ENCODE assay signal across 22 mouse cellular contexts in the genomic region with DNA sequence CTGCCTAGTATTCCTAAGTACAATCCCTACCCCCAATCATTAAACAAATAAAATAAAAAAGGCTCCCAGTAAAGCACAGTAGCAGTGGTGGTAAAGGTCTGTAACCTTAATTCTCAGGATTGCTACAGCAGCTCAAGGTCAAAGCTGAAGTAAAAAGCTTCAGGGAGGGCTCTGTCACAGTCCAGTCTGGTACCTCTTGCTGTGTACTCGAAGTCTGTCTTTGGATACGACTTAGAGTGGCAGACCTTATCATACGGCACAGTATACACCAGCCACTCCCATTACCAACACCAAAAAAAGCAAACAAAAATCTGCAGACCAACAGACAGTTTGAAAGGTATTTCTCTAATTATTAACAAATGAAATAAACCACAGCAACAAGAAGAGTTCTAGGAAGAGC. TPM values are rescaled to one million over a fixed set of nuclear protein-coding genes. Genes with fewer than 3 reads are reported as not detected.
DNase-seq lines count a peak whose midpoint lies in the region; ATAC-seq and TF ChIP-seq lines count a peak whose summit lies in the region.
"Had no signal": no experiment of that assay in that cellular context is flagged by ENCODE, and none has a peak within 500 bp of the region (broad histone marks: within the 10 kb centered on the region; RNA-seq: fewer than 3 reads in every experiment).

No protein-coding gene starts in this region.

- peaks cover 67% of the 10 kb centered on the region for H3K36me3 ChIP-seq in heart, embryonic 13.5 days
- peaks cover 66% of the 10 kb centered on the region for H3K36me3 ChIP-seq in heart, embryonic 10.5 days
- peaks cover 46% of the 10 kb centered on the region for H3K36me3 ChIP-seq in liver, adult 2 months (ENCODE audit: control insufficient read depth, insufficient read depth, low read length)
- H3K36me3 ChIP-seq in liver, embryonic 13.5 days, result peaks cover 71% of the 10 kb centered on the region
- H3K36me3 ChIP-seq in liver, postnatal 0 days (replicated peaks; ENCODE audit: insufficient read depth, low read length), result peaks cover 65% of the 10 kb centered on the region

- no peak for DNase-seq in heart, embryonic 10.5 days (ENCODE audit: low spot score)
- peak; percentile 60 for DNase-seq in liver, adult 2 months (ENCODE audit: extremely low read depth, low read depth, low spot score)
- no peak for DNase-seq in liver
- DNase-seq in liver, embryonic 13.5 days, result no peak
- DNase-seq in liver, postnatal 0 days, result no peak
- no peak for DNase-seq in spleen, postnatal 4 days (ENCODE audit: low spot score in 2 of 2)
- DNase-seq in left cerebral cortex, postnatal 14 days (ENCODE audit: low spot score in 2 of 2), result no peak
- DNase-seq: adrenal gland, postnatal 10 days; cerebellum, adult 11-12 months; cerebellum, adult 9-11 months; cerebellum, postnatal 36 days; forebrain, postnatal 0 days; gastrocnemius, postnatal 25 days; heart, postnatal 4 days had no signal

- no peak for TF ChIP-seq EP300 in liver, postnatal 0 days (IDR thresholded peaks at IDR 0.05; ENCODE audit: low read depth)

- no peak overlapping the region for H3K4me3 ChIP-seq in heart, embryonic 13.5 days
- no peak overlapping the region for H3K4me3 ChIP-seq in heart, embryonic 10.5 days
- H3K4me3 ChIP-seq in liver, adult 2 months (ENCODE audit: insufficient read depth, low read depth, low read length), result no peak overlapping the region
- no peak overlapping the region for H3K4me3 ChIP-seq in liver, embryonic 13.5 days (replicated peaks)
- H3K4me3 ChIP-seq in liver, postnatal 0 days (ENCODE audit: low read depth, low read length), result no peak overlapping the region
- H3K4me3 ChIP-seq: embryonic facial prominence, embryonic 13.5 days; forebrain, embryonic 13.5 days; hindbrain, embryonic 12.5 days had no signal

- 0 out of 2 replicates have a peak overlapping the region, but pooled peaks have one; percentile 24 for H3K27ac ChIP-seq in heart, embryonic 13.5 days (replicated peaks)
- H3K27ac ChIP-seq in heart, embryonic 10.5 days, result no peak overlapping the region
- H3K27ac ChIP-seq in liver, adult 2 months (replicated peaks; ENCODE audit: insufficient read depth, low read depth, low read length), result 0 out of 2 replicates have a peak overlapping the region, but pooled peaks have one; percentile 4
- peak overlapping the region; percentile 37 for H3K27ac ChIP-seq in liver, embryonic 13.5 days
- H3K27ac ChIP-seq in liver, postnatal 0 days (ENCODE audit: low read depth), result no peak overlapping the region
- H3K27ac ChIP-seq: embryonic facial prominence, embryonic 13.5 days; forebrain, embryonic 13.5 days; hindbrain, embryonic 12.5 days had no signal

- 46% methylated on average over 3 of the region's 3 CpGs for WGBS in heart, embryonic 13.5 days
- WGBS in heart, embryonic 10.5 days, result 54% methylated on average over 3 of the region's 3 CpGs
- 26% methylated on average over 3 of the region's 3 CpGs for WGBS in liver, adult 2 months
- WGBS in liver, embryonic 13.5 days (ENCODE audit: insufficient replicate concordance), result 18% methylated on average over 3 of the region's 3 CpGs
- 36% methylated on average over 3 of the region's 3 CpGs for WGBS in liver, postnatal 0 days (ENCODE audit: insufficient replicate concordance)

- H3K9me3 ChIP-seq in heart, embryonic 13.5 days, result no peaks in the 10 kb centered on the region
- H3K9me3 ChIP-seq in heart, embryonic 10.5 days, result no peaks in the 10 kb centered on the region
- no peaks in the 10 kb centered on the region for H3K9me3 ChIP-seq in liver, embryonic 13.5 days (replicated peaks)
- H3K9me3 ChIP-seq in liver, postnatal 0 days (ENCODE audit: low read length), result no peaks in the 10 kb centered on the region
- H3K9me3 ChIP-seq: embryonic facial prominence, embryonic 13.5 days; forebrain, embryonic 13.5 days; hindbrain, embryonic 12.5 days had no signal

- H3K4me1 ChIP-seq in heart, embryonic 13.5 days, result peaks cover 23% of the 10 kb centered on the region
- H3K4me1 ChIP-seq in heart, embryonic 10.5 days, result no peaks in the 10 kb centered on the region
- H3K4me1 ChIP-seq in liver, adult 2 months (ENCODE audit: control insufficient read depth, insufficient read depth, low read length), result peaks cover 15% of the 10 kb centered on the region
- peaks cover 42% of the 10 kb centered on the region for H3K4me1 ChIP-seq in liver, embryonic 13.5 days (replicated peaks)
- H3K4me1 ChIP-seq in liver, postnatal 0 days (ENCODE audit: insufficient read depth), result peaks cover 14% of the 10 kb centered on the region
- H3K4me1 ChIP-seq: hindbrain, embryonic 12.5 days had no signal

- peaks cover 9% of the 10 kb centered on the region; the same call in 1 of the 2 replicates for H3K79me2 ChIP-seq in liver, adult 2 months (ENCODE audit: control insufficient read depth, insufficient read depth, low read length)

- no peaks in the 10 kb centered on the region for H3K27me3 ChIP-seq in heart, embryonic 13.5 days (replicated peaks)
- no peaks in the 10 kb centered on the region for H3K27me3 ChIP-seq in heart, embryonic 10.5 days (ENCODE audit: insufficient read depth, poor library complexity, severe bottlenecking)
- no peaks in the 10 kb centered on the region for H3K27me3 ChIP-seq in liver, adult 2 months (ENCODE audit: control insufficient read depth, insufficient read depth, low read length)
- no peaks in the 10 kb centered on the region for H3K27me3 ChIP-seq in liver, embryonic 13.5 days
- H3K27me3 ChIP-seq in liver, postnatal 0 days (ENCODE audit: insufficient read depth, low read length), result no peaks in the 10 kb centered on the region
- H3K27me3 ChIP-seq: embryonic facial prominence, embryonic 13.5 days; forebrain, embryonic 13.5 days; hindbrain, embryonic 12.5 days had no signal

- no peak for ATAC-seq in heart, embryonic 13.5 days (ENCODE audit: extremely low read depth, insufficient number of reproducible peaks, low FRiP score, low TSS enrichment)
- ATAC-seq in liver, embryonic 13.5 days (ENCODE audit: low read depth), result peak; percentile 83
- ATAC-seq in liver, postnatal 0 days, result 0 out of 2 replicates have a peak, but pooled peaks have one; percentile 40
- ATAC-seq: forebrain, embryonic 13.5 days; forebrain, postnatal 0 days; hindbrain, embryonic 16.5 days; inflammation-experienced regulatory T-cells, adult 6 months had no signal

- H3K4me2 ChIP-seq in heart, embryonic 13.5 days, result no peak overlapping the region
- H3K4me2 ChIP-seq in liver, embryonic 13.5 days, result no peak overlapping the region
- H3K4me2 ChIP-seq in liver, postnatal 0 days (ENCODE audit: low read depth, low read length), result no peak overlapping the region
- H3K4me2 ChIP-seq: embryonic facial prominence, embryonic 13.5 days; forebrain, embryonic 13.5 days; heart, embryonic 11.5 days; hindbrain, embryonic 12.5 days had no signal

- H3K9ac ChIP-seq in heart, embryonic 13.5 days, result no peak overlapping the region
- no peak overlapping the region for H3K9ac ChIP-seq in liver, adult 2 months (ENCODE audit: low read depth, low read length)
- peak overlapping the region; percentile 8; the same call in 1 of the 2 replicates for H3K9ac ChIP-seq in liver, embryonic 13.5 days
- H3K9ac ChIP-seq in liver, postnatal 0 days (replicated peaks), result no peak overlapping the region
- H3K9ac ChIP-seq: embryonic facial prominence, embryonic 13.5 days; forebrain, embryonic 13.5 days; forebrain, postnatal 0 days; hindbrain, embryonic 12.5 days had no signal

- no peak for TF ChIP-seq CTCF in liver, adult 2 months (IDR thresholded peaks at IDR 0.05; ENCODE audit: low read depth, low read length)
- no peak for TF ChIP-seq CTCF in liver, postnatal 0 days (IDR thresholded peaks at IDR 0.05; ENCODE audit: low read depth)

- intact Hi-C loops in left cerebral cortex, postnatal 14 days (cut with DNase I), result no loop called here

- TF ChIP-seq POLR2A in liver, adult 2 months (IDR thresholded peaks at IDR 0.05; ENCODE audit: extremely low read depth, insufficient read depth, low read length), result no peak

RNA-seq across cellular contexts. Expression of gene Hnrnpm, which starts 19.8 kb away (rescaled TPM):
- 190 and 194 TPM in 2 replicates for polyA plus RNA-seq in heart, embryonic 13.5 days (2015; fragmentation: Nextera tagmentation; extraction: Ambion mirVana)
- 281 and 336 TPM in 2 replicates for polyA plus RNA-seq in heart, embryonic 10.5 days (2016; fragmentation: Nextera tagmentation; extraction: Ambion mirVana)
- total RNA-seq in liver, adult 2 months (2014; rRNA removed), result 49.9 and 53.7 TPM in 2 replicates
- polyA plus RNA-seq in liver, adult 2 months (2012; rRNA removed), result 28.0 and 33.6 TPM in 2 replicates
- polyA plus RNA-seq in liver, embryonic 13.5 days (2015; fragmentation: Nextera tagmentation; extraction: Ambion mirVana), result 160 and 237 TPM in 2 replicates
- 91.9 and 96.6 TPM in 2 replicates for polyA plus RNA-seq in liver, postnatal 0 days (2015; fragmentation: Nextera tagmentation; extraction: Ambion mirVana)
- 100 to 1,000 TPM; 109 to 116 TPM for total RNA-seq in left cerebral cortex, postnatal 14 days (2021)

RNA-seq across cellular contexts. Expression of gene Pram1, which starts 29.0 kb away (rescaled TPM):
- polyA plus RNA-seq in heart, embryonic 13.5 days (2015; fragmentation: Nextera tagmentation; extraction: Ambion mirVana), result 0.56 and 0.64 TPM in 2 replicates
- 0.33 and 0.44 TPM in 2 replicates for polyA plus RNA-seq in heart, embryonic 10.5 days (2016; fragmentation: Nextera tagmentation; extraction: Ambion mirVana)
- total RNA-seq in liver, adult 2 months (2014; rRNA removed), result 0.13 TPM in 1 of 2 replicates, not detected in the other
- polyA plus RNA-seq in liver, adult 2 months (2012; rRNA removed), result 0.23 and 0.45 TPM in 2 replicates
- polyA plus RNA-seq in liver, embryonic 13.5 days (2015; fragmentation: Nextera tagmentation; extraction: Ambion mirVana), result 0.63 and 0.76 TPM in 2 replicates
- 5.7 TPM in 2 replicates for polyA plus RNA-seq in liver, postnatal 0 days (2015; fragmentation: Nextera tagmentation; extraction: Ambion mirVana)
- total RNA-seq in left cerebral cortex, postnatal 14 days (2021), result under 1 TPM in 1 of 2 experiments, not detected in 1; 0.55 TPM
- total RNA-seq: forebrain, postnatal 0 days; gastrocnemius, postnatal 25 days; heart, postnatal 4 days had no signal
- polyA plus RNA-seq: C2C12 had no signal

RNA-seq across cellular contexts. Expression of gene Zfp414, which starts 37.9 kb away (rescaled TPM):
- polyA plus RNA-seq in heart, embryonic 13.5 days (2015; fragmentation: Nextera tagmentation; extraction: Ambion mirVana), result 30.7 and 32.1 TPM in 2 replicates
- 28.2 and 32.6 TPM in 2 replicates for polyA plus RNA-seq in heart, embryonic 10.5 days (2016; fragmentation: Nextera tagmentation; extraction: Ambion mirVana)
- total RNA-seq in liver, adult 2 months (2014; rRNA removed), result 1.0 and 1.7 TPM in 2 replicates
- 15.1 and 15.5 TPM in 2 replicates for polyA plus RNA-seq in liver, adult 2 months (2012; rRNA removed)
- polyA plus RNA-seq in liver, embryonic 13.5 days (2015; fragmentation: Nextera tagmentation; extraction: Ambion mirVana), result 22.2 and 24.2 TPM in 2 replicates
- polyA plus RNA-seq in liver, postnatal 0 days (2015; fragmentation: Nextera tagmentation; extraction: Ambion mirVana), result 13.7 and 14.3 TPM in 2 replicates
- total RNA-seq in left cerebral cortex, postnatal 14 days (2021), result 10 to 100 TPM; 44.4 to 45.7 TPM

RNA-seq across cellular contexts. Expression of gene March2, which starts 51.7 kb away (rescaled TPM):
- polyA plus RNA-seq in heart, embryonic 13.5 days (2015; fragmentation: Nextera tagmentation; extraction: Ambion mirVana), result 77.3 and 83.7 TPM in 2 replicates
- 65.8 and 73.1 TPM in 2 replicates for polyA plus RNA-seq in heart, embryonic 10.5 days (2016; fragmentation: Nextera tagmentation; extraction: Ambion mirVana)
- total RNA-seq in liver, adult 2 months (2014; rRNA removed), result 65.1 and 71.2 TPM in 2 replicates
- polyA plus RNA-seq in liver, adult 2 months (2012; rRNA removed), result 92.3 and 94.0 TPM in 2 replicates
- 214 and 231 TPM in 2 replicates for polyA plus RNA-seq in liver, embryonic 13.5 days (2015; fragmentation: Nextera tagmentation; extraction: Ambion mirVana)
- 137 and 144 TPM in 2 replicates for polyA plus RNA-seq in liver, postnatal 0 days (2015; fragmentation: Nextera tagmentation; extraction: Ambion mirVana)
- total RNA-seq in left cerebral cortex, postnatal 14 days (2021), result 10 to 100 TPM; 83.5 to 84.8 TPM

Comparison
In these comparisons a context has a peak if more than half of its experiments do, and no peak if none do; other contexts are left out.
1. H3K27ac ChIP-seq: peak in heart, embryonic 13.5 days (single experiment), liver, adult 2 months (single experiment) and liver, embryonic 13.5 days (single experiment); none in heart, embryonic 10.5 days (single experiment) and liver, postnatal 0 days (single experiment).